Mouse (Mus musculus) liver, adult 2 months (tissue): ENCODE results near the gene Cd101. TPM values are rescaled to one million over a fixed set of nuclear protein-coding genes. Genes with fewer than 3 reads are reported as not detected.

ENCODE experiments used
- DNase-seq: peaks from one replicate; pipeline ENCODE4 v3.0.0-alpha.2; 2011; ENCODE audit warnings: low read depth, low spot score; ENCODE audit errors: extremely low read depth
- H3K27ac ChIP-seq: fragments of 200-500 bp; replicated peaks from 2 replicates; pipeline ENCODE4 v1.5.1; 2012; ENCODE audit warnings: low read depth, mild to moderate bottlenecking, control low read depth, inconsistent platforms, low read length; ENCODE audit not compliant: insufficient read depth
- H3K27me3 ChIP-seq: fragments of 200-500 bp; 2 replicates; pipeline ENCODE4 v1.6.1; 2012; ENCODE audit warnings: mild to moderate bottlenecking, moderate library complexity, low read length, inconsistent platforms; ENCODE audit not compliant: control insufficient read depth, insufficient read depth
- H3K36me3 ChIP-seq: fragments of 200-500 bp; 2 replicates; pipeline ENCODE4 v1.6.1; 2012; ENCODE audit warnings: low read length, inconsistent platforms; ENCODE audit not compliant: control insufficient read depth, insufficient read depth
- H3K4me1 ChIP-seq: fragments of 200-500 bp; 2 replicates; pipeline ENCODE4 v1.6.1; 2011; ENCODE audit warnings: low read length; ENCODE audit not compliant: control insufficient read depth, insufficient read depth
- H3K4me3 ChIP-seq: fragments of 200-500 bp; 2 replicates; pipeline ENCODE4 v1.5.1; 2011; ENCODE audit warnings: low read depth, mild to moderate bottlenecking, control low read depth, low read length, moderate library complexity; ENCODE audit not compliant: insufficient read depth
- H3K79me2 ChIP-seq: fragments of 200-500 bp; 2 replicates; pipeline ENCODE4 v1.6.1; 2012; ENCODE audit warnings: inconsistent platforms, mild to moderate bottlenecking, low read length, moderate library complexity; ENCODE audit not compliant: control insufficient read depth, insufficient read depth
- H3K9ac ChIP-seq: fragments of 200-500 bp; 2 replicates; pipeline ENCODE4 v1.6.1; 2012; ENCODE audit warnings: low read depth, mild to moderate bottlenecking, control low read depth, inconsistent platforms, low read length
- CTCF ChIP-seq: fragments of 200-500 bp; IDR thresholded peaks from 2 replicates; pipeline ENCODE4 v1.5.1; 2011; ENCODE audit warnings: low read depth, low read length, control low read depth
- POLR2A ChIP-seq: fragments of 200-500 bp; IDR thresholded peaks from 2 replicates; pipeline ENCODE4 v1.6.1; 2011; ENCODE audit warnings: low read length, control low read depth; ENCODE audit not compliant: insufficient read depth; ENCODE audit errors: extremely low read depth
- WGBS: fragments of 180-500 bp; shearing (Covaris S2); methylation state at CpG from one replicate; pipeline ENCODE4 v1.1.7; 2018; 5-methylcytosine and 5-hydroxymethylcytosine counted together
- polyA plus RNA-seq: library from polyadenylated mRNA; depleted of rRNA; stranded (reverse); fragments of >200 nt; gene quantifications from 2 replicates; pipeline ENCODE4 v1.2.3, GENCODE M21; 2012
- total RNA-seq: library from RNA; depleted of rRNA; stranded (reverse); fragments of >200 nt; gene quantifications from 2 replicates; pipeline ENCODE4 v1.2.3, GENCODE M21; 2014

Cd101 gene
- total and polyA plus RNA-seq, 2 experiments: 0.07 TPM; not detected in 1

DNA sequence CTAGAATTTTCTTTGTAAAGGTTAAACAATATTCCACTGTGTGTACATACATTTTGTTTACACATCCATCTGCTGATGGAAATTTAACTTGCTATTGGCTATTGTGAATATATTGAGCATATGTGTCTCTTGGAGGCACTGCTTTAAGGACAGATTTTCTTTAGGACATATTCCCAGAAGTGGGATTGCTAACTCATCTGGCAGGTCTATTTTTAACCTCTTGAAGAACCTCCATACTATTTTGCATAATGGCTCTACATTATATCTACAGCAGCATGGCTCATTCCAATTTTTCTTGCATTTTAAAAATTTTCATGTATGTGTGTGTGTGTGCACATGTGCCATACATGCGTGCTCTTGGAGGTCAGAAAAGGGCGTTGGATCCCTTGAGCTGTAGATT, 6.6 kb upstream of the Cd101 start:
- no peaks in the 10 kb centered on the region for H3K79me2 ChIP-seq
- no peaks in the 10 kb centered on the region for H3K4me1 ChIP-seq
- WGBS: 97% methylated on average over 2 of the region's 2 CpGs
- H3K9ac ChIP-seq: no peak overlapping the region
- no peak overlapping the region for H3K4me3 ChIP-seq
- no peak for DNase-seq
- TF ChIP-seq POLR2A (no peak), CTCF (no peak)
- no peak overlapping the region for H3K27ac ChIP-seq
- no peaks in the 10 kb centered on the region for H3K36me3 ChIP-seq
- H3K27me3 ChIP-seq: no peaks in the 10 kb centered on the region

DNA sequence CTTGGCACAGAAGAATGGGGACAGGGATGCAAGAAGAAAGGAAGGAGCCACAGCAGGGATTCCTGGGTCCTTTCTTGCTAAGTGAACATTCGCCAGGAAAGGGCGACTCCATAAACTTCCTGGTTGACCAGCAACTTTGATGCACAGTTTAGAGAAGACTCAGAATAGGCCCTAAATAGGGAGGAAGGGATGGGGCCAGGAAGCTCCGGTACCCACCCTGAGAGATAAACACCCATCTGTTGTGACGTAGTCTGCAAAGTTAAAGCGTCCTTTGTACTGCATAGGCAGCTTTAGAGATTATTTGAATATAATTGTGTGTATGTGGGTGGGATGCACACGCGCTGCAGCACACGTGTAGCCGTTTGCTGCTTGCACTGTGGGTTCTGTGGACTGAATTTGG, 5.2 kb upstream of the Cd101 start:
- H3K79me2 ChIP-seq: no peaks in the 10 kb centered on the region
- no peak overlapping the region for H3K9ac ChIP-seq
- DNase-seq: no peak
- H3K4me1 ChIP-seq: no peaks in the 10 kb centered on the region
- H3K36me3 ChIP-seq: no peaks in the 10 kb centered on the region
- 88% methylated on average over 9 of the region's 9 CpGs for WGBS
- H3K27ac ChIP-seq: no peak overlapping the region
- TF ChIP-seq CTCF: no peak
- no peak for TF ChIP-seq POLR2A
- H3K4me3 ChIP-seq: no peak overlapping the region
- H3K27me3 ChIP-seq: no peaks in the 10 kb centered on the region

DNA sequence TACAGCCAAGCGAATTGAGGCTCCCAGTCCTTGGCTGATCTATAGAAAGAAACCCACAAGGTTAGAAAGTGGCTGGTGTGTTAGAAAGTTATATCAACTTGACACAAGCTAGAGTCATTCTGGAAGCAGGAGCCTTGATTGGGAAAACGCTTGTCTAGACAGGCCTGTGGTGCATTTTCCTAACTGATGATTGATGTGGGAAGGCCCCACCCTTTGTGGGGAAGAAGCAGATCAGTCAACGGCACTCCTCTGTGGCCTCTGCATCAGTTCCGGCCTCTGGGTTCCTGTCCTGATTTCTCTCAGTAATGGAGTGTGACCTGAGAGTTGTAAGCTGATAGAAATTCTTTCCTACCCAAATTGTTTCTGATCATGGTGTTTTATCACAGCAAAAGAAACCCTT, 4.3 kb upstream of the Cd101 start:
- no peaks in the 10 kb centered on the region for H3K79me2 ChIP-seq
- H3K27ac ChIP-seq: no peak overlapping the region
- H3K27me3 ChIP-seq: no peaks in the 10 kb centered on the region
- TF ChIP-seq CTCF (no peak), POLR2A (no peak)
- no peaks in the 10 kb centered on the region for H3K36me3 ChIP-seq
- H3K4me1 ChIP-seq: no peaks in the 10 kb centered on the region
- H3K4me3 ChIP-seq: no peak overlapping the region
- 61% methylated on average over 4 of the region's 4 CpGs for WGBS
- DNase-seq: no peak
- H3K9ac ChIP-seq: no peak overlapping the region

DNA sequence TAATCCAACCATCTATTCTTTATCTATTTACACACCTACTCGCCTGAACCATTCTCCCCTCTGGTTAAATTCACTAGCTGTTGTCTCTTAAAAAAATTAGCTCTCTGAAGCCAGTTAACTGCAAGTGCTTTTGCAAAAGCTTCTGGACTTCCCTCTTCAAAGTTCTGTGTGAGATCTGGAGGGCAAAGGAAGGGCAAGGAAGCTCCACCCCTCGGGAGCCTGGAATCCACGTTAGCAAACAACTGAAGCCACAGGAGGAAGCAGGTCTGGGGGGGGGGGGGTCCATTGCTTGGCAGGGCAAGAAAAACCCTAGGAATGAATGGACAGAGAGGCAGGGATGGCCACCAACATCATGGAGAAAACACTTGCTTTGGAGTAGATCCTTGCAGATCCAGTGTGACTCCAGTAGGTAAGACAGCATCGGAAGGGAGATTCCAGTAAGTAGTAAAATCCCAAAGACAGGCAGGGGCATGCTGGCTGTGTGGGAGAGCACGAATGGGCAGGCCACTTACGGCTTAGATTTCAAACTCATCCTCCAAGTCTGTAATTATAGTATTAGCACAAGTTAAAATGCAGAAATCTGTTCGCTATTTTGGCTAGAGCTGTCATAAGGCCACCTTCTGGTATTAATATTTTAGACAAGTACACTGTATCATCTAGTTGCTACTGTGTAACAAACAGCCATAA, 2.2 kb upstream of the Cd101 start:
- Histone ChIP-seq H3K36me3 (no peaks in the 10 kb centered on the region), H3K27ac (no peak overlapping the region), H3K79me2 (no peaks in the 10 kb centered on the region), H3K4me1 (no peaks in the 10 kb centered on the region), H3K4me3 (no peak overlapping the region), H3K9ac (no peak overlapping the region), H3K27me3 (no peaks in the 10 kb centered on the region)
- WGBS: 62% methylated on average over 7 of the region's 7 CpGs
- DNase-seq: no peak
- TF ChIP-seq POLR2A (no peak), CTCF (no peak)

DNA sequence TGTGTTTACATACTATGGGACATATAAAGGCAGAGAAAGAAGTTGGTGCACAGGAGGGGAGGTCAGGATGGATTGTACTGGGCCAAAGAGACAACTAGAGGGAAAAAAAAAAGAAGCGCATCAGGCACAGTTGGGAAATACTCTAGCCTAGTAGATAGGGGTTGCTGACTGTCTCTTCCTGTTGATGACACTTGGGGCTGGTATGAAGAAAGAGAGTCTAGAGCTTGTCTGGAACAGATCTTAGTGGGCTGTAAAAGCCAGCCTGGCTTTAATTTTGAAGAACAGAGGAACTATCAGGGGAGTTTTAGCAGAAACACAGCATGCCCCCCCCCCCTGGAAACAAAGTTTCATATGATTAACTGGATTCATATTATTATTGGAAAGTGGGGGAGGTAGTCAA, 1.3 kb upstream of the Cd101 start:
- Histone ChIP-seq H3K27ac (no peak overlapping the region), H3K36me3 (no peaks in the 10 kb centered on the region), H3K27me3 (no peaks in the 10 kb centered on the region), H3K4me3 (no peak overlapping the region), H3K4me1 (no peaks in the 10 kb centered on the region), H3K9ac (no peak overlapping the region), H3K79me2 (no peaks in the 10 kb centered on the region)
- TF ChIP-seq POLR2A (no peak), CTCF (no peak)
- no peak for DNase-seq
- WGBS: 92% methylated on average over 1 of the region's 1 CpGs

DNA sequence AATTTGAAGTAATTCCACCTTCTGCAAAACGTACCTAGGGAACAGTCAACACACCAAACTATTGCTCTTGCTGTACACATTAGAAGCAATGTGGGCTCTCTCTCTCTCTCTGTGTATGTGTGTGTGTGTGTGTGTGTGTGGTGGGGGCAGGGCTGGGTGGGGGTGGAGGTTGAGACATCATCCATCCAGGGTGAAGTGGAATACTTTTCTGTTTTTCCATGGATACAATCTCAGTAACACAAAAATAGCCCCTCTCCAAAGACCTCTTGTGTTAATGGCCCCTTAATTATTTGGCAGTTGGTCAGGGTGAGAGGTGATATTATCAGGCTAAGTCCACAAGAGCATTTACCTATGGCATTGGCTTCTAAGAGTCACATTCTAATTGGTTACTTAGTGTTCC, 2.6 kb downstream of the Cd101 start:
- H3K4me3 ChIP-seq: no peak overlapping the region
- TF ChIP-seq POLR2A (no peak), CTCF (no peak)
- H3K27ac ChIP-seq: no peak overlapping the region
- no peaks in the 10 kb centered on the region for H3K36me3 ChIP-seq
- no peak for DNase-seq
- no peak overlapping the region for H3K9ac ChIP-seq
- H3K79me2 ChIP-seq: no peaks in the 10 kb centered on the region
- no peaks in the 10 kb centered on the region for H3K4me1 ChIP-seq
- H3K27me3 ChIP-seq: no peaks in the 10 kb centered on the region
- 59% methylated on average over 1 of the region's 1 CpGs for WGBS
